Mouse (Mus musculus) myocyte (in vitro differentiated cells): ENCODE measurements at regions not wholly inside any gene's neighbourhood (a gene's known extent, or its start where the extent isn't known, plus 50 kb on each side); places are given as distances from the start of the nearest gene placed in this dataset.

Source experiments
- MAX ChIP-seq: IDR thresholded peaks from one replicate; pipeline ENCODE4 v1.6.1; 2011; ENCODE audit warnings: low read depth, mild to moderate bottlenecking, control low read depth
- MYOD1 ChIP-seq, 3 experiments: IDR thresholded peaks; one replicate each; pipeline ENCODE4 v1.6.1; 2011; ENCODE audit warnings: control low read depth in 2 of 3, low read depth in 2 of 3, mild to moderate bottlenecking in 2 of 3, moderate library complexity in 1 of 3; ENCODE audit not compliant: insufficient read length in 2 of 3, control insufficient read depth in 1 of 3
- MYOG ChIP-seq, 3 experiments: IDR thresholded peaks; one replicate each; pipeline ENCODE4 v1.6.1; 2011; ENCODE audit warnings: control low read depth in 2 of 3, low read depth in 2 of 3, mild to moderate bottlenecking in 2 of 3; ENCODE audit not compliant: insufficient read length in 2 of 3, control insufficient read depth in 1 of 3, insufficient read depth in 1 of 3
- POLR2A ChIP-seq: IDR thresholded peaks from one replicate; pipeline ENCODE4 v1.6.1; 2011; ENCODE audit warnings: low read depth, mild to moderate bottlenecking, control low read depth, moderate library complexity; ENCODE audit not compliant: insufficient read length
- POLR2AphosphoS2 ChIP-seq: IDR thresholded peaks from one replicate; pipeline ENCODE4 v1.6.1; 2011; ENCODE audit warnings: low read depth, control low read depth; ENCODE audit not compliant: insufficient read length
- REST ChIP-seq: IDR thresholded peaks from one replicate; pipeline ENCODE4 v1.6.1; 2011; ENCODE audit warnings: mild to moderate bottlenecking, control low read depth, moderate library complexity; ENCODE audit not compliant: insufficient read depth, insufficient read length
- SRF ChIP-seq: IDR thresholded peaks from one replicate; pipeline ENCODE4 v1.6.1; 2011; ENCODE audit warnings: low read depth; ENCODE audit not compliant: control insufficient read depth, insufficient read length
- TCF12 ChIP-seq: IDR thresholded peaks from one replicate; pipeline ENCODE4 v1.6.1; 2011; ENCODE audit warnings: mild to moderate bottlenecking, control low read depth; ENCODE audit not compliant: poor library complexity, insufficient read depth, severe bottlenecking
- TCF3 ChIP-seq: IDR thresholded peaks from one replicate; pipeline ENCODE4 v1.6.1; 2011; ENCODE audit warnings: low read depth, control low read depth; ENCODE audit not compliant: insufficient read length
- USF1 ChIP-seq: IDR thresholded peaks from one replicate; pipeline ENCODE4 v1.6.1; 2011; ENCODE audit warnings: low read depth, mild to moderate bottlenecking, control low read depth, moderate library complexity

GRCm38 (mm10) chr9:116278862-116279261, 103.7 kb upstream of the Tgfbr2 start:
- no peak for TF ChIP-seq POLR2A
- TF ChIP-seq MYOG (IDR thresholded peaks at IDR 0.05; ENCODE audit: control insufficient read depth in 1 of 3, insufficient read depth in 1 of 3, insufficient read length in 2 of 3, low read depth in 2 of 3): no peak
- TF ChIP-seq MAX: no peak
- TF ChIP-seq TCF12: no peak
- TF ChIP-seq USF1: no peak
- TF ChIP-seq MYOD1 (IDR thresholded peaks at IDR 0.05; ENCODE audit: control insufficient read depth in 1 of 3, insufficient read length in 2 of 3, low read depth in 2 of 3): no peak
- TF ChIP-seq POLR2AphosphoS2: no peak
- no peak for TF ChIP-seq REST
- TF ChIP-seq TCF3: no peak
- no peak for TF ChIP-seq SRF
